Mouse (Mus musculus) megakaryocyte, embryonic 14.5 days (primary cell): ENCODE results near the gene Mia2.

Experiments
- FLI1 ChIP-seq: IDR thresholded peaks from 2 replicates; pipeline ENCODE4 v1.6.1; 2012; ENCODE audit warnings: low read length, inconsistent platforms, mixed read lengths
- GATA1 ChIP-seq: IDR thresholded peaks from 3 replicates; pipeline ENCODE4 v1.6.1; 2012; ENCODE audit warnings: mixed read lengths, low read length, inconsistent platforms, borderline replicate concordance

DNA sequence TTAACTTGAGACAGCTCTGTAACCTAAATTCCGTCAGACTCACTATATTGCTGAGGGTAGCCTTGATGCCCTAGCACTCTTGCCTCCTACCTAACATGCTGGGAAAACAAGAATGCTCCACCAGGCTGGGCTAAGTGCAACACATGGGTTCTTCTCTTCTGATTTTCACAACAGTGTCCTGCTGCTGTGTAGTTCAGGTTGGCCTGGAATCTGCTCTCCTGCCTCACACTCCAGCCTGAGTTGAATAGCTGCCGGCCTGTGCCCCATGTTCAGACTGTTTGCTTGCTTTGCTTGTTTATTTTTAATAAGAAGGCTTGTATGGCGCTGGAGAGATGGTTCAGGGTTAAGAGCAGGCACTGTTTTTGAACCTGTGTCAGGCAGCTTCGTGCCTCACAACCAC is 15.1 kb upstream of the Mia2 start:
- TF ChIP-seq FLI1 (no peak), GATA1 (no peak)
